ENCODE assay signal across 8 mouse cellular contexts in genomic region chr2:119250826-119251478, GRCm38 (mm10). TPM values are rescaled to one million over a fixed set of nuclear protein-coding genes. Genes with fewer than 3 reads are reported as not detected.
DNase-seq lines count a peak whose midpoint lies in the region; ATAC-seq and TF ChIP-seq lines count a peak whose summit lies in the region.

No protein-coding gene starts in this region.

- no peak overlapping the region for H3K4me3 ChIP-seq in embryonic facial prominence, embryonic 11.5 days (ENCODE audit: low read depth, low read length)
- H3K4me3 ChIP-seq in heart, adult 2 months, result peak overlapping the region; percentile 27; the same call in 1 of the 2 replicates
- no peak overlapping the region for H3K4me3 ChIP-seq in limb, embryonic 13.5 days
- no peak overlapping the region for H3K4me3 ChIP-seq in midbrain, embryonic 15.5 days

- peak; percentile 91 for DNase-seq in 416B (ENCODE audit: low read depth)
- peak; percentile 94 for DNase-seq in adrenal gland, postnatal 14 days
- peak; percentile 90 for DNase-seq in embryonic facial prominence, embryonic 11.5 days (ENCODE audit: low spot score)
- peak; percentile 73 to 87 for DNase-seq in heart, adult 2 months
- peak; percentile 87 for DNase-seq in kidney, adult 18-20 months
- peak; percentile 78 to 93 for DNase-seq in spleen, postnatal 10 days (ENCODE audit: low spot score in 2 of 2)

- no peak overlapping the region for H3K4me2 ChIP-seq in embryonic facial prominence, embryonic 11.5 days (ENCODE audit: low read depth, low read length)
- peak overlapping the region; percentile 19 for H3K4me2 ChIP-seq in limb, embryonic 13.5 days (replicated peaks)
- no peak overlapping the region for H3K4me2 ChIP-seq in midbrain, embryonic 15.5 days

- no peaks in the 10 kb centered on the region for H3K79me2 ChIP-seq in heart, adult 2 months (replicated peaks; ENCODE audit: control insufficient read depth, insufficient read depth, low read length)

- no peaks in the 10 kb centered on the region for H3K9me3 ChIP-seq in embryonic facial prominence, embryonic 11.5 days (replicated peaks; ENCODE audit: control insufficient read depth, low read length)
- H3K9me3 ChIP-seq in limb, embryonic 13.5 days, result no peaks in the 10 kb centered on the region
- H3K9me3 ChIP-seq in midbrain, embryonic 15.5 days, result no peaks in the 10 kb centered on the region

- no peak overlapping the region for H3K27ac ChIP-seq in embryonic facial prominence, embryonic 11.5 days (replicated peaks; ENCODE audit: low read depth, low read length)
- H3K27ac ChIP-seq in heart, adult 2 months, result no peak overlapping the region
- no peak overlapping the region for H3K27ac ChIP-seq in limb, embryonic 13.5 days
- H3K27ac ChIP-seq in midbrain, embryonic 15.5 days, result no peak overlapping the region

- ATAC-seq in embryonic facial prominence, embryonic 11.5 days (replicated peaks; ENCODE audit: insufficient number of reproducible peaks, low FRiP score, low TSS enrichment, low read depth), result peak; percentile 73
- peak; percentile 69 for ATAC-seq in limb, embryonic 13.5 days (ENCODE audit: low FRiP score, low read depth)
- peak; percentile 45; the same call in 1 of the 2 replicates for ATAC-seq in midbrain, embryonic 15.5 days (replicated peaks)

- 0 out of 2 replicates have a peak, but pooled peaks have one; percentile 62 for TF ChIP-seq EP300 in heart, adult 2 months (IDR thresholded peaks at IDR 0.05; ENCODE audit: insufficient read depth, low read depth, low read length)

- no peak; the same call in none of the 2 replicates for TF ChIP-seq CTCF in heart, adult 2 months (IDR thresholded peaks at IDR 0.05)

- no peaks in the 10 kb centered on the region for H3K27me3 ChIP-seq in embryonic facial prominence, embryonic 11.5 days (ENCODE audit: control insufficient read depth, insufficient read depth, low read length)
- no peaks in the 10 kb centered on the region for H3K27me3 ChIP-seq in heart, adult 2 months (ENCODE audit: control insufficient read depth, insufficient read depth, low read length)
- peaks cover 25% of the 10 kb centered on the region for H3K27me3 ChIP-seq in limb, embryonic 13.5 days
- H3K27me3 ChIP-seq in midbrain, embryonic 15.5 days (replicated peaks), result 0 out of 2 replicates have a peak, but pooled peaks cover 7% of the 10 kb centered on the region

- intact Hi-C loops in heart, adult 2 months (cut with DNase I), result loop anchor here (1.0 to 2.0 kb wide), 3 partner anchors 37 to 185 kb away; partner anchors contain the start of gene Vps18

- no peaks in the 10 kb centered on the region for H3K4me1 ChIP-seq in embryonic facial prominence, embryonic 11.5 days (ENCODE audit: control insufficient read depth, insufficient read depth, low read length)
- peaks cover 1% of the 10 kb centered on the region; the same call in 1 of the 2 replicates for H3K4me1 ChIP-seq in heart, adult 2 months (ENCODE audit: control insufficient read depth, insufficient read depth, low read length)
- H3K4me1 ChIP-seq in limb, embryonic 13.5 days, result no peaks in the 10 kb centered on the region
- H3K4me1 ChIP-seq in midbrain, embryonic 15.5 days, result no peaks in the 10 kb centered on the region

- WGBS in embryonic facial prominence, embryonic 11.5 days, result 15% methylated on average over 11 of the region's 11 CpGs
- 13% methylated on average over 11 of the region's 11 CpGs for WGBS in heart, adult 2 months
- 15% methylated on average over 11 of the region's 11 CpGs for WGBS in limb, embryonic 13.5 days
- WGBS in midbrain, embryonic 15.5 days, result 17% methylated on average over 11 of the region's 11 CpGs

- H3K36me3 ChIP-seq in embryonic facial prominence, embryonic 11.5 days (replicated peaks; ENCODE audit: control insufficient read depth, insufficient read depth, low read depth, low read length), result no peaks in the 10 kb centered on the region
- no peaks in the 10 kb centered on the region for H3K36me3 ChIP-seq in heart, adult 2 months (ENCODE audit: control insufficient read depth, insufficient read depth, low read length)
- no peaks in the 10 kb centered on the region for H3K36me3 ChIP-seq in limb, embryonic 13.5 days
- no peaks in the 10 kb centered on the region for H3K36me3 ChIP-seq in midbrain, embryonic 15.5 days (replicated peaks)

- no peak for TF ChIP-seq POLR2A in heart, adult 2 months (IDR thresholded peaks at IDR 0.05; ENCODE audit: insufficient read depth, low read depth, low read length)

- H3K9ac ChIP-seq in embryonic facial prominence, embryonic 11.5 days (replicated peaks; ENCODE audit: low read length), result no peak overlapping the region
- no peak overlapping the region for H3K9ac ChIP-seq in heart, adult 2 months (ENCODE audit: low read depth, low read length)
- no peak overlapping the region for H3K9ac ChIP-seq in limb, embryonic 13.5 days
- no peak overlapping the region for H3K9ac ChIP-seq in midbrain, embryonic 15.5 days

RNA-seq across cellular contexts. Expression of gene Spint1, which starts 13.8 kb away (rescaled TPM):
- total RNA-seq in adrenal gland, postnatal 14 days (2021), result 4.7 and 4.8 TPM in 2 replicates
- 8.9 and 9.8 TPM in 2 replicates for polyA plus RNA-seq in embryonic facial prominence, embryonic 11.5 days (2014; fragmentation: Nextera tagmentation; extraction: Ambion mirVana)
- not detected for total RNA-seq in heart, adult 2 months (2021)
- 0.32 and 1.1 TPM in 2 replicates for polyA plus RNA-seq in heart, adult 2 months (2012; rRNA removed)
- 8.0 and 9.4 TPM in 2 replicates for polyA plus RNA-seq in limb, embryonic 13.5 days (2015; fragmentation: Nextera tagmentation; extraction: Ambion mirVana)
- 0.65 and 0.77 TPM in 2 replicates for polyA plus RNA-seq in midbrain, embryonic 15.5 days (2015; fragmentation: Nextera tagmentation; extraction: Ambion mirVana)

RNA-seq across cellular contexts. Expression of gene Rhov, which starts 20.1 kb away (rescaled TPM):
- total RNA-seq in adrenal gland, postnatal 14 days (2021), result 0.41 TPM in 1 of 2 replicates, not detected in the other
- polyA plus RNA-seq in embryonic facial prominence, embryonic 11.5 days (2014; fragmentation: Nextera tagmentation; extraction: Ambion mirVana), result 2.2 and 2.3 TPM in 2 replicates
- not detected for total RNA-seq in heart, adult 2 months (2021)
- 0.12 TPM in 1 of 2 replicates, not detected in the other for polyA plus RNA-seq in heart, adult 2 months (2012; rRNA removed)
- polyA plus RNA-seq in limb, embryonic 13.5 days (2015; fragmentation: Nextera tagmentation; extraction: Ambion mirVana), result 11.1 and 11.5 TPM in 2 replicates
- polyA plus RNA-seq in midbrain, embryonic 15.5 days (2015; fragmentation: Nextera tagmentation; extraction: Ambion mirVana), result 43.3 and 45.5 TPM in 2 replicates

RNA-seq across cellular contexts. Expression of gene Ppp1r14d, which starts 21.2 kb away (rescaled TPM):
- total RNA-seq in adrenal gland, postnatal 14 days (2021), result not detected in 2 replicates
- polyA plus RNA-seq in embryonic facial prominence, embryonic 11.5 days (2014; fragmentation: Nextera tagmentation; extraction: Ambion mirVana), result not detected in 2 replicates
- not detected for total RNA-seq in heart, adult 2 months (2021)
- polyA plus RNA-seq in heart, adult 2 months (2012; rRNA removed), result not detected in 2 replicates
- polyA plus RNA-seq in limb, embryonic 13.5 days (2015; fragmentation: Nextera tagmentation; extraction: Ambion mirVana), result not detected in 2 replicates
- polyA plus RNA-seq in midbrain, embryonic 15.5 days (2015; fragmentation: Nextera tagmentation; extraction: Ambion mirVana), result not detected in 2 replicates

RNA-seq across cellular contexts. Expression of gene Vps18, which starts 37.6 kb away (rescaled TPM):
- 18.1 and 18.6 TPM in 2 replicates for total RNA-seq in adrenal gland, postnatal 14 days (2021)
- 9.2 and 9.6 TPM in 2 replicates for polyA plus RNA-seq in embryonic facial prominence, embryonic 11.5 days (2014; fragmentation: Nextera tagmentation; extraction: Ambion mirVana)
- 10 to 100 TPM; 12.2 TPM for total RNA-seq in heart, adult 2 months (2021)
- 10.2 and 12.6 TPM in 2 replicates for polyA plus RNA-seq in heart, adult 2 months (2012; rRNA removed)
- polyA plus RNA-seq in limb, embryonic 13.5 days (2015; fragmentation: Nextera tagmentation; extraction: Ambion mirVana), result 21.0 and 21.5 TPM in 2 replicates
- 31.7 and 32.3 TPM in 2 replicates for polyA plus RNA-seq in midbrain, embryonic 15.5 days (2015; fragmentation: Nextera tagmentation; extraction: Ambion mirVana)

RNA-seq across cellular contexts. Expression of gene Dnajc17, which starts 42.4 kb away (rescaled TPM):
- 12.7 and 17.9 TPM in 2 replicates for total RNA-seq in adrenal gland, postnatal 14 days (2021)
- polyA plus RNA-seq in embryonic facial prominence, embryonic 11.5 days (2014; fragmentation: Nextera tagmentation; extraction: Ambion mirVana), result 25.9 and 26.2 TPM in 2 replicates
- 10 to 100 TPM in 1 of 2 experiments, 1 to 10 TPM in 1; 9.3 to 10.1 TPM for total RNA-seq in heart, adult 2 months (2021)
- polyA plus RNA-seq in heart, adult 2 months (2012; rRNA removed), result 2.5 and 4.1 TPM in 2 replicates
- 23.1 and 25.4 TPM in 2 replicates for polyA plus RNA-seq in limb, embryonic 13.5 days (2015; fragmentation: Nextera tagmentation; extraction: Ambion mirVana)
- polyA plus RNA-seq in midbrain, embryonic 15.5 days (2015; fragmentation: Nextera tagmentation; extraction: Ambion mirVana), result 25.0 and 29.4 TPM in 2 replicates
